Mouse (Mus musculus): ENCODE data around the gene A730049H05Rik.

DNA sequence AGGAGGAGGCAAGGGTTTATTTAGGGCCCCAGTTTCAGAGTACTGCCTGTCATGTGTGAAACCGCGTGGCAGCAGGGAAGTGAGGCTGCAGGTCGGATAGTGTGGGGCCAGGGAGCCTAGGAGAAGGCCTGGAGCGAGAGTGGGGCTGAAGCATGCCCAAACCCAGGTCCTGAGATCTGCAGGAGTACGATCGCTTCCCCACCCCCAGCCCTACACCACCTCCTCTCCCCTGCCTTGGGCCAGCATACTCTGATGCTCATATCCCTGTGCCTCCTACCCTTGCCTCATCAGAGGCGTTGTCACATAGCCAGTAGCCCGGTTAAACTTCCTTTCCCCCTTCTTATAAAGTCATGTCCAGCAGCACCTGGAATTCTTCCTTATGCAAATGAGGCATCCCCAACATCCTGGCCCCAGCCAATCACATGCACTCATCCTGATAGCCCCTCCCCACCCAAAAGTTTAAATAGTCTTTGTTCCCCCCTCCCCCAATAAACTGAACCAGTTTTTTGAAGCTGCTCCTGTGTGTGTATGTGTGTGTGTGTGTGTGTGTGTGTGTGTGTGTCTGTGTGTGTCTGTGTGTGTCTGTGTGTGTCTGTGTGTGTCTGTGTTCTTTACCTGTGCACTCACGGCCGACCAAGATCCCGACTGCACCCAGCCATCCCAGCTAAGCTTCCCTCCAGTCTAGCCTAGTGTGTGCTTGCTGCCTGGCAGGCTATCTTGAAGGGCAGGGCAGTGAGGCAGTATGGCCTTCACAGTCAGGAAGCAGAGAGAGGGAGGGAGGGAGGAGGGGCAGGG is 36.9 kb upstream of the A730049H05Rik start:
- TF ChIP-seq CTCF (IDR thresholded peaks at IDR 0.05; ENCODE audit: low read depth), result no peak
- no peak for TF ChIP-seq EP300 (IDR thresholded peaks at IDR 0.05; ENCODE audit: low read depth)

Measured in liver, postnatal 0 days (tissue).